In the genomic region with DNA sequence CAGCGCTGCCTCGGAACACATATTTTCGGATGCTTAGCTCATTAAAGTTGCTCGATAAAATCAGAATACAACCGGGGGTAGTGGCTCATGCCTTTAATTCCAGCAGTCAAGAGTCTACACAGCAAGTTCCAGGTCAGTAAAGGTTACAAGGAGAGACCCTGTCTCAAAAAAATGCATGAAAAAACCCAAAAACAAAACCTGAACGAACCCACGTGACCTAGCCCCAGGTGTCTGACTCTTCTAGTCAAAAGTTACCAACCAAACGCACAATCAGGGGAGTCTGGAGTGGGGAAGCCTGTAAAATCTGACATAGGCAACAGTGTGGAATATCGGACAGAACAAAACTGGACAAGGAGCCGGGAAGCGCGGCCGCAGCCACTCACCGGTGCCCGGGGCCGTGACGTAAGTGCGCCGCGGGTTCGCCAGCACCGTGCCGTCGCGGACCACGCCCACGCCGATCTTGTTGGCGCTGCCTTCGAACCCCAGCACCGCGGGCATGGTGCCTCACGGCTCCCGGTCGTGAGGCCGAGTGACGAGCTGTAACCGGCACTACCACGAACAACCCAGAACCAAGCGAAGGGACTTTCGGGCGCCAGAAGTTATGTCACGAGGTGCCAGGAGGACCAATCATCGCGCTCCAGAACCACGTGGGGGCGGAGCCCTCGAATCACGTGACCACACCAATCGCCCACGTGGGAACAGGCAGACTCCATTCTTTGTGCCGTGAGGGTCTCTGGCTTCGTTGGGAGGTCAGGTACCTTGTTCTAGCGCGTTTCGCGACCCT, we compare ENCODE assay signal across 8 mouse cellular contexts. TPM values are rescaled to one million over a fixed set of nuclear protein-coding genes. Genes with fewer than 3 reads are reported as not detected.
DNase-seq lines count a peak whose midpoint lies in the region; ATAC-seq and TF ChIP-seq lines count a peak whose summit lies in the region.

A gene (minus strand): TSS at position 613 of the 784 bp plus-strand sequence.
A gene (plus strand): TSS at position 688 of the 784 bp plus-strand sequence.

- no peak for TF ChIP-seq CTCF in lung, adult 2 months (IDR thresholded peaks at IDR 0.05; ENCODE audit: insufficient read depth, low read length)

- TF ChIP-seq POLR2A in lung, adult 2 months (IDR thresholded peaks at IDR 0.05; ENCODE audit: borderline replicate concordance, extremely low read depth, low read depth, low read length): peak; percentile 84; the same call in 1 of the 2 replicates

- WGBS in forebrain, embryonic 15.5 days: under 1% methylated on average over 57 of the region's 57 CpGs
- under 1% methylated on average over 57 of the region's 57 CpGs for WGBS in lung, adult 2 months

- peak within 1 kb of the TSS; percentile 82 for H3K27ac ChIP-seq in ES-E14 (ENCODE audit: insufficient read depth, low read depth, low read length, poor library complexity, severe bottlenecking)
- H3K27ac ChIP-seq in forebrain, embryonic 15.5 days (replicated peaks): peak within 1 kb of the TSS; percentile 93

- H3K4me3 ChIP-seq in ES-E14 (ENCODE audit: insufficient read depth in 1 of 2, low read depth in 1 of 2, low read length in 2 of 2, poor library complexity in 1 of 2, severe bottlenecking in 1 of 2): peak within 1 kb of the TSS; percentile 72 to 80
- peak within 1 kb of the TSS; percentile 95 for H3K4me3 ChIP-seq in forebrain, embryonic 15.5 days
- peak within 1 kb of the TSS; percentile 60 for H3K4me3 ChIP-seq in lung, adult 2 months (replicated peaks; ENCODE audit: extremely low read depth, low read depth, low read length)

- H3K4me1 ChIP-seq in ES-E14 (ENCODE audit: control insufficient read depth in 2 of 2, insufficient read depth in 2 of 2, low read length in 2 of 2, poor library complexity in 1 of 2): peaks cover 0 to 4% of the 10 kb centered on the region in 2 experiments; a peak in 2 of 4 replicates
- peaks cover 35% of the 10 kb centered on the region for H3K4me1 ChIP-seq in forebrain, embryonic 15.5 days
- no peaks in the 10 kb centered on the region for H3K4me1 ChIP-seq in lung, adult 2 months (ENCODE audit: control insufficient read depth, insufficient read depth, low read length)

- peak; percentile 95 for ATAC-seq in forebrain, embryonic 15.5 days (replicated peaks)
- peak; percentile 93 for ATAC-seq in neutrophil, adult 5-6 weeks (ENCODE audit: extremely low read depth, insufficient number of reproducible peaks, low FRiP score, poor library complexity, severe bottlenecking)

- peak within 1 kb of the TSS; percentile 91 for H3K4me2 ChIP-seq in forebrain, embryonic 15.5 days (replicated peaks)

- H3K9me3 ChIP-seq in ES-E14 (ENCODE audit: control insufficient read depth, insufficient read depth, low read depth, low read length): no peaks in the 10 kb centered on the region
- H3K9me3 ChIP-seq in forebrain, embryonic 15.5 days: no peaks in the 10 kb centered on the region

- in situ Hi-C loops in ES-E14 (cut with MboI; ENCODE audit: low sequenced_read_pairs in 2 of 2, unreplicated experiment in 2 of 2): no loop called here

- no peaks in the 10 kb centered on the region for H3K27me3 ChIP-seq in forebrain, embryonic 15.5 days

- intact Hi-C loops in heart, postnatal 25 days (cut with DNase I): loop anchor here (5.0 kb wide), 3 partner anchors 52 to 163 kb away; a partner anchor contains a TSS

- H3K36me3 ChIP-seq in ES-E14 (ENCODE audit: control insufficient read depth, insufficient read depth, low read length, poor library complexity, severe bottlenecking): peaks cover 36% of the 10 kb centered on the region
- peaks cover 35% of the 10 kb centered on the region for H3K36me3 ChIP-seq in forebrain, embryonic 15.5 days

- H3K9ac ChIP-seq in ES-E14 (ENCODE audit: insufficient read depth, low read depth, low read length, poor library complexity, severe bottlenecking): peak within 1 kb of the TSS; percentile 87
- peak within 1 kb of the TSS; percentile 93 for H3K9ac ChIP-seq in forebrain, embryonic 15.5 days (replicated peaks)

- peak; percentile 97 for DNase-seq in ES-E14 (ENCODE audit: low read depth, low spot score)
- peak; percentile 97 for DNase-seq in cerebellum, adult 11-12 months
- DNase-seq in heart, postnatal 25 days (ENCODE audit: low spot score): peak; percentile 93
- peak; percentile 94 to 99 for DNase-seq in layer of hippocampus, adult 18-20 months (ENCODE audit: low spot score in 2 of 2)
- peak; percentile 97 for DNase-seq in lung, adult 2 months
- DNase-seq in thymus, adult 18-20 months: peak; percentile 92 to 95

TF ChIP-seq in ES-E14, 5 proteins besides CTCF, POLR2A, EP300 and RAD21:
- TF ChIP-seq ZNF384 (IDR thresholded peaks at IDR 0.05; ENCODE audit: low read depth, low read length) (no peak), HCFC1 (IDR thresholded peaks at IDR 0.05; ENCODE audit: borderline replicate concordance, insufficient read depth, low read length) (0 out of 2 replicates have a peak, but pooled peaks have one; percentile 43)

RNA-seq across cellular contexts. Expression of the first gene that starts in this region (rescaled TPM):
- total RNA-seq in ES-E14 (2012; rRNA removed): 19.1 and 34.9 TPM in 2 replicates
- polyA plus RNA-seq in forebrain, embryonic 15.5 days (2015; fragmentation: Nextera tagmentation; extraction: Ambion mirVana): 145 and 150 TPM in 2 replicates
- 10 to 100 TPM; 66.1 to 70.3 TPM for total RNA-seq in heart, postnatal 25 days (2021)
- 10 to 100 TPM; 34.9 to 39.0 TPM for total RNA-seq in layer of hippocampus, adult 18-20 months (2021)
- polyA plus RNA-seq in lung, adult 2 months (2012; rRNA removed): 104 and 122 TPM in 2 replicates
- 46.7 and 58.8 TPM in 2 replicates for total RNA-seq in neutrophil, adult 5-6 weeks (2017)

RNA-seq across cellular contexts. Expression of the second gene that starts in this region (rescaled TPM):
- 127 and 205 TPM in 2 replicates for total RNA-seq in ES-E14 (2012; rRNA removed)
- polyA plus RNA-seq in forebrain, embryonic 15.5 days (2015; fragmentation: Nextera tagmentation; extraction: Ambion mirVana): 286 and 308 TPM in 2 replicates
- 10 to 100 TPM; 22.6 to 23.2 TPM for total RNA-seq in heart, postnatal 25 days (2021)
- 10 to 100 TPM; 62.8 to 65.7 TPM for total RNA-seq in layer of hippocampus, adult 18-20 months (2021)
- polyA plus RNA-seq in lung, adult 2 months (2012; rRNA removed): 12.0 and 23.2 TPM in 2 replicates
- 12.3 and 23.3 TPM in 2 replicates for total RNA-seq in neutrophil, adult 5-6 weeks (2017)

Comparison
In these comparisons a context has a peak if more than half of its experiments do, and no peak if none do; other contexts are left out.
1. Peak in every context shown above with its lines: DNase-seq, ATAC-seq, H3K4me3 ChIP-seq and H3K27ac ChIP-seq.
2. RNA of the second gene that starts in this region (polyA plus RNA-seq): 286 to 308 TPM in forebrain, embryonic 15.5 days; 12.0 to 23.2 TPM in lung, adult 2 months; every median in the first group is over 10 times any median in the second.